8 mouse cellular contexts compared by ENCODE assay signal in the genomic region with DNA sequence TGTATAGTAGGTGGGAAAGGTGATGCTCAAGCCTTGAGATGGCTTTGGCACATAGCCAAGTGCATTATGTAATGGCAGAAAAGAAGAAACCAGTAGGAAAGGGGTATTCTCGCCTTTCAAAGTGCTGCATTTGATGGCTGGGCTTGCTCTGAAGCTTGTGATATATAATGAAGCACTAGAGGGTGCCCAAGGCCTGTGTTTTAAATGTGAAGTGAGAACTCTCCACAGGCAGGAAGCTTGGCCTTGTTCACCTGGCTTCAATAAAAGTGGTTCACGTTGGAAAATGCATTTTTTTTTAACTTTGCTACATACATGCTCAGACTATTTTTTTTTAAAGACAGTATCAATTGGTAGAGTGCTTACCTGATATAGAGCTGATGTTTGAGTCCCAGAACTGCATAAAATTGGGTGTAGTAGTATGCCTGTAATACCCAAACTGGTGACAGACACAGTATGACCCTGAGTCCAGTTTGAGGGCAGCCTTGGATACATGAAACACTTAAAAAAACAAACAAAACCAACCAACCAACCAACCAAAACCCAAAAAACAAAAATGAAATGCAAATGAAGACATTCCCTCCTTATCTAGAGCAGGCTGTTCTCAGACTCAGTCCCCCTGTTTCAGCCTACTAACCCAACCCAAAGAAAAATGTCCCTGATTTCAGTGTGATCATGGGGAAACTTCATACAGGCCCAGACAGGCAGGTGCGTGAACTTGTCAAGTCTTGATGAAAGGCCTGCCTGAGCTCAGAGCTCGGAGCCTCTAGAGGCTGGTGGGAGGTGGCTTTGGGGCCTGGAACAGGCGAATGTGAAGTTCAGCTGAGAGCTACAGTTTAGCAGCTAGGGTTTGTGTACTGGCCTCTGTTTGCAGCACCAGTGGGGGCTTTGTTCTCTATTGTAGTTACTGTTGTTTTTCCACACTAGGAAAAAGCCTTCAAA. TPM values are rescaled to one million over a fixed set of nuclear protein-coding genes. Genes with fewer than 3 reads are reported as not detected.
DNase-seq lines count a peak whose midpoint lies in the region; ATAC-seq and TF ChIP-seq lines count a peak whose summit lies in the region.

No protein-coding gene starts in this region.

- H3K4me3 ChIP-seq in E14TG2a.4 (replicated peaks; ENCODE audit: low read length) = no peak overlapping the region
- no peak overlapping the region for H3K4me3 ChIP-seq in kidney, postnatal 0 days (replicated peaks; ENCODE audit: low read depth, low read length)
- no peak overlapping the region for H3K4me3 ChIP-seq in liver, postnatal 0 days (ENCODE audit: low read depth, low read length)

- 42% methylated on average over 5 of the region's 5 CpGs for WGBS in kidney, postnatal 0 days
- WGBS in liver, postnatal 0 days (ENCODE audit: insufficient replicate concordance) = 49% methylated on average over 5 of the region's 5 CpGs

- H3K9me3 ChIP-seq in E14TG2a.4 (ENCODE audit: low read length) = no peaks in the 10 kb centered on the region
- no peaks in the 10 kb centered on the region for H3K9me3 ChIP-seq in kidney, postnatal 0 days (replicated peaks; ENCODE audit: low read length)
- no peaks in the 10 kb centered on the region for H3K9me3 ChIP-seq in liver, postnatal 0 days (ENCODE audit: low read length)

- H3K27me3 ChIP-seq in E14TG2a.4 (ENCODE audit: insufficient read depth, low read length) = no peaks in the 10 kb centered on the region
- no peaks in the 10 kb centered on the region for H3K27me3 ChIP-seq in kidney, postnatal 0 days (ENCODE audit: insufficient read depth, low read length)
- no peaks in the 10 kb centered on the region for H3K27me3 ChIP-seq in liver, postnatal 0 days (ENCODE audit: insufficient read depth, low read length)

- H3K27ac ChIP-seq in kidney, postnatal 0 days = no peak overlapping the region
- H3K27ac ChIP-seq in liver, postnatal 0 days (ENCODE audit: low read depth) = no peak overlapping the region

- peak; percentile 25; the same call in 1 of the 2 replicates for TF ChIP-seq CTCF in E14TG2a.4 (conservative IDR thresholded peaks at IDR 0.05; ENCODE audit: low read length)
- peak; percentile 82 for TF ChIP-seq CTCF in kidney, postnatal 0 days (IDR thresholded peaks at IDR 0.05; ENCODE audit: low read depth)
- TF ChIP-seq CTCF in liver, postnatal 0 days (IDR thresholded peaks at IDR 0.05; ENCODE audit: low read depth) = peak; percentile 62

- peaks cover 15% of the 10 kb centered on the region for H3K4me1 ChIP-seq in E14TG2a.4 (replicated peaks; ENCODE audit: low read depth, low read length)
- no peaks in the 10 kb centered on the region for H3K4me1 ChIP-seq in kidney, postnatal 0 days (replicated peaks; ENCODE audit: insufficient read depth, low read length)
- H3K4me1 ChIP-seq in liver, postnatal 0 days (ENCODE audit: insufficient read depth) = no peaks in the 10 kb centered on the region

- ATAC-seq in kidney, postnatal 0 days (replicated peaks; ENCODE audit: low FRiP score, low read depth) = no peak
- ATAC-seq in liver, postnatal 0 days = no peak

- peaks cover 6% of the 10 kb centered on the region; the same call in 1 of the 2 replicates for H3K36me3 ChIP-seq in E14TG2a.4 (ENCODE audit: insufficient read depth, low read length)
- no peaks in the 10 kb centered on the region for H3K36me3 ChIP-seq in kidney, postnatal 0 days (ENCODE audit: insufficient read depth, low read length)
- no peaks in the 10 kb centered on the region for H3K36me3 ChIP-seq in liver, postnatal 0 days (replicated peaks; ENCODE audit: insufficient read depth, low read length)

- TF ChIP-seq EP300 in liver, postnatal 0 days (IDR thresholded peaks at IDR 0.05; ENCODE audit: low read depth) = no peak

- no peak overlapping the region for H3K4me2 ChIP-seq in kidney, postnatal 0 days (ENCODE audit: low read length)
- no peak overlapping the region for H3K4me2 ChIP-seq in liver, postnatal 0 days (ENCODE audit: low read depth, low read length)

- DNase-seq in A20 (ENCODE audit: low read depth, low spot score) = peak; percentile 54
- peak; percentile 47 for DNase-seq in cerebellum, adult 9-11 months
- DNase-seq in frontal cortex, adult 2 months (ENCODE audit: extremely low spot score in 1 of 2, low spot score in 1 of 2) = peak; percentile 42 to 85
- peak; percentile 81 for DNase-seq in kidney, postnatal 0 days (ENCODE audit: low spot score)
- no peak for DNase-seq in liver, postnatal 0 days
- peak; percentile 72 to 74 for DNase-seq in right cerebral cortex, postnatal 10 days (ENCODE audit: low spot score in 2 of 2)
- DNase-seq in ovary, postnatal 36 days (ENCODE audit: low spot score) = no peak

- H3K9ac ChIP-seq in kidney, postnatal 0 days (ENCODE audit: low read depth, low read length) = no peak overlapping the region
- no peak overlapping the region for H3K9ac ChIP-seq in liver, postnatal 0 days (replicated peaks)

RNA-seq across cellular contexts. Expression of a gene that starts 44.0 kb away (rescaled TPM):
- polyA plus RNA-seq in frontal cortex, adult 2 months (2012; rRNA removed) = 21.1 TPM in 2 replicates
- polyA plus RNA-seq in kidney, postnatal 0 days (2015; fragmentation: Nextera tagmentation; extraction: Ambion mirVana) = 11.3 and 12.5 TPM in 2 replicates
- polyA plus RNA-seq in liver, postnatal 0 days (2015; fragmentation: Nextera tagmentation; extraction: Ambion mirVana) = 3.0 and 3.6 TPM in 2 replicates

Comparison
In these comparisons a context has a peak if more than half of its experiments do, and no peak if none do; other contexts are left out.
1. DNase-seq: peak in A20 (single experiment), cerebellum, adult 9-11 months (single experiment), frontal cortex, adult 2 months (2 of 2), kidney, postnatal 0 days (single experiment) and right cerebral cortex, postnatal 10 days (2 of 2); none in liver, postnatal 0 days (single experiment) and ovary, postnatal 36 days (single experiment).
2. CTCF ChIP-seq: peak in every context shown above with its lines; median percentile 82 in kidney, postnatal 0 days; 62 in liver, postnatal 0 days; 25 in E14TG2a.4.